Mouse (Mus musculus) embryonic facial prominence, embryonic 12.5 days (tissue): ENCODE measurements at regions not wholly inside any gene's neighbourhood (a gene's known extent, or its start where the extent isn't known, plus 50 kb on each side); places are given as distances from the start of the nearest gene placed in this dataset.

Experiments
- ATAC-seq: fragments of 200-750 bp; cut with Nextera tagmentation; 2 replicates; pipeline ENCODE4 v1.8.0; 2017; ENCODE audit not compliant: insufficient number of reproducible peaks, insufficient read depth, low FRiP score, low TSS enrichment
- H3K27ac ChIP-seq: fragments of 300-500 bp; sonication (generic); 2 replicates; pipeline ENCODE4 v1.5.1; 2016; ENCODE audit warnings: mild to moderate bottlenecking
- H3K27me3 ChIP-seq: fragments of 300-500 bp; sonication (generic); 2 replicates; pipeline ENCODE4 v1.6.1; 2016; ENCODE audit warnings: mild to moderate bottlenecking, moderate library complexity
- H3K36me3 ChIP-seq: fragments of 300-500 bp; sonication (generic); 2 replicates; pipeline ENCODE4 v1.6.1; 2016; ENCODE audit warnings: mild to moderate bottlenecking
- H3K4me1 ChIP-seq: fragments of 300-500 bp; sonication (generic); 2 replicates; pipeline ENCODE4 v1.6.1; 2016
- H3K4me2 ChIP-seq: fragments of 300-500 bp; sonication (generic); replicated peaks from 2 replicates; pipeline ENCODE4 v1.6.1; 2016; ENCODE audit warnings: mild to moderate bottlenecking, moderate library complexity
- H3K4me3 ChIP-seq: fragments of 300-500 bp; sonication (generic); 2 replicates; pipeline ENCODE4 v1.5.1; 2016; ENCODE audit warnings: mild to moderate bottlenecking
- H3K9ac ChIP-seq: fragments of 300-500 bp; sonication (generic); 2 replicates; pipeline ENCODE4 v1.6.1; 2016; ENCODE audit warnings: mild to moderate bottlenecking, moderate library complexity
- H3K9me3 ChIP-seq: fragments of 300-500 bp; sonication (generic); 2 replicates; pipeline ENCODE4 v1.6.1; 2016; ENCODE audit warnings: mild to moderate bottlenecking, moderate library complexity
- WGBS: fragments of 180-500 bp; shearing (Covaris S2); methylation state at CpG from one replicate; pipeline ENCODE4 v1.1.7; 2016; 5-methylcytosine and 5-hydroxymethylcytosine counted together

- no peak for ATAC-seq
- Histone ChIP-seq H3K36me3 (no peaks in the 10 kb centered on the region), H3K27me3 (no peaks in the 10 kb centered on the region)
Measured at GRCm38 (mm10) chr2:108515178-108515577, 765.4 kb upstream of the Kif18a start.

GRCm38 (mm10) chr2:108529464-108529863 lies 751.1 kb upstream of the Kif18a start:
- ATAC-seq, result peak; percentile 47; the same call in 1 of the 2 replicates
- H3K4me3 ChIP-seq, result no peak overlapping the region
- H3K36me3 ChIP-seq, result no peaks in the 10 kb centered on the region
- no peak overlapping the region for H3K9ac ChIP-seq
- H3K4me1 ChIP-seq, result no peaks in the 10 kb centered on the region
- no peaks in the 10 kb centered on the region for H3K27me3 ChIP-seq
- no peaks in the 10 kb centered on the region for H3K9me3 ChIP-seq
- no peak overlapping the region for H3K4me2 ChIP-seq
- no peak overlapping the region for H3K27ac ChIP-seq
- 52% methylated on average over 1 of the region's 1 CpGs for WGBS

More at GRCm38 (mm10) chr2:108515178-108515577, 765.4 kb upstream of the Kif18a start:
- Histone ChIP-seq H3K9me3 (no peaks in the 10 kb centered on the region), H3K27ac (no peak overlapping the region), H3K4me2 (no peak overlapping the region), H3K4me3 (no peak overlapping the region), H3K4me1 (no peaks in the 10 kb centered on the region), H3K9ac (no peak overlapping the region)
